8 mouse cellular contexts compared by ENCODE assay signal in genomic region chr2:154390180-154390964, GRCm38 (mm10). TPM values are rescaled to one million over a fixed set of nuclear protein-coding genes. Genes with fewer than 3 reads are reported as not detected.
A peak's percentile ranks its signal among the peaks of the same experiment; 100 is the strongest.
DNase-seq lines count a peak whose midpoint lies in the region; ATAC-seq and TF ChIP-seq lines count a peak whose summit lies in the region.

No protein-coding gene starts in this region.

- H3ac ChIP-seq in myocyte (ENCODE audit: control insufficient read depth, insufficient read length), result no peak overlapping the region

- H3K4me2 ChIP-seq in hindbrain, embryonic 16.5 days (ENCODE audit: low read length), result no peak overlapping the region
- peak overlapping the region; percentile 52 for H3K4me2 ChIP-seq in heart, embryonic 11.5 days
- peak overlapping the region; percentile 65 for H3K4me2 ChIP-seq in myocyte (ENCODE audit: low read depth)

- H3K36me3 ChIP-seq in hindbrain, embryonic 16.5 days (ENCODE audit: control insufficient read depth, insufficient read depth, low read length), result no peaks in the 10 kb centered on the region
- H3K36me3 ChIP-seq in hindbrain, embryonic 10.5 days, result no peaks in the 10 kb centered on the region
- no peaks in the 10 kb centered on the region for H3K36me3 ChIP-seq in heart, embryonic 11.5 days (ENCODE audit: control insufficient read depth, insufficient read depth, low read length)
- H3K36me3 ChIP-seq in myocyte (ENCODE audit: control insufficient read depth, insufficient read depth), result peaks cover 5% of the 10 kb centered on the region

- ATAC-seq in hindbrain, embryonic 16.5 days, result 0 out of 2 replicates have a peak, but pooled peaks have one; percentile 50
- peak; percentile 88 for ATAC-seq in heart, embryonic 11.5 days (replicated peaks; ENCODE audit: insufficient number of reproducible peaks, low FRiP score, low TSS enrichment)

- H3K4me1 ChIP-seq in hindbrain, embryonic 16.5 days (ENCODE audit: control insufficient read depth, insufficient read depth, low read depth, low read length), result no peaks in the 10 kb centered on the region
- H3K4me1 ChIP-seq in hindbrain, embryonic 10.5 days (replicated peaks), result 0 out of 2 replicates have a peak, but pooled peaks cover 7% of the 10 kb centered on the region
- peaks cover 20% of the 10 kb centered on the region for H3K4me1 ChIP-seq in heart, embryonic 11.5 days (ENCODE audit: control insufficient read depth, insufficient read depth, low read length)

- H3K27me3 ChIP-seq in hindbrain, embryonic 16.5 days (replicated peaks; ENCODE audit: control insufficient read depth, insufficient read depth, low read length), result no peaks in the 10 kb centered on the region
- H3K27me3 ChIP-seq in hindbrain, embryonic 10.5 days (ENCODE audit: insufficient read depth, poor library complexity, severe bottlenecking), result no peaks in the 10 kb centered on the region
- H3K27me3 ChIP-seq in heart, embryonic 11.5 days (ENCODE audit: control insufficient read depth, insufficient read depth, low read length), result no peaks in the 10 kb centered on the region
- H3K27me3 ChIP-seq in myocyte (ENCODE audit: control insufficient read depth, insufficient read depth, insufficient read length), result no peaks in the 10 kb centered on the region

- peak; percentile 12 for TF ChIP-seq POLR2A in myocyte (IDR thresholded peaks at IDR 0.05; ENCODE audit: insufficient read length, low read depth)

- H3K27ac ChIP-seq in hindbrain, embryonic 16.5 days (ENCODE audit: low read depth, low read length), result no peak overlapping the region
- H3K27ac ChIP-seq in hindbrain, embryonic 10.5 days, result no peak overlapping the region
- peak overlapping the region; percentile 97 for H3K27ac ChIP-seq in heart, embryonic 11.5 days (ENCODE audit: low read depth, low read length)

- H3K9me3 ChIP-seq in hindbrain, embryonic 16.5 days (ENCODE audit: control insufficient read depth, low read length), result no peaks in the 10 kb centered on the region
- no peaks in the 10 kb centered on the region for H3K9me3 ChIP-seq in hindbrain, embryonic 10.5 days
- no peaks in the 10 kb centered on the region for H3K9me3 ChIP-seq in heart, embryonic 11.5 days (replicated peaks; ENCODE audit: control insufficient read depth, low read length)

- DNase-seq in hindbrain, embryonic 10.5 days (ENCODE audit: low spot score), result no peak
- DNase-seq in cerebellum, adult 9-11 months, result peak; percentile 56
- DNase-seq in kidney, postnatal 25 days, result peak; percentile 99
- DNase-seq in spleen, adult 12 weeks (ENCODE audit: low spot score), result no peak
- DNase-seq in natural killer cell, adult 2 months (ENCODE audit: low spot score in 2 of 2), result no peak

- no peaks in the 10 kb centered on the region for H3K79me2 ChIP-seq in myocyte (ENCODE audit: control insufficient read depth, insufficient read depth)

- H3K9ac ChIP-seq in hindbrain, embryonic 16.5 days (ENCODE audit: low read depth, low read length), result no peak overlapping the region
- peak overlapping the region; percentile 46; the same call in 1 of the 2 replicates for H3K9ac ChIP-seq in heart, embryonic 11.5 days (ENCODE audit: low read depth, low read length)

- no peak overlapping the region for H3K4me3 ChIP-seq in hindbrain, embryonic 16.5 days (ENCODE audit: low read length)
- H3K4me3 ChIP-seq in hindbrain, embryonic 10.5 days, result no peak overlapping the region
- H3K4me3 ChIP-seq in heart, embryonic 11.5 days (ENCODE audit: low read depth, low read length), result no peak overlapping the region
- H3K4me3 ChIP-seq in myocyte, result no peak overlapping the region

- 77% methylated on average over 11 of the region's 11 CpGs for WGBS in hindbrain, embryonic 16.5 days
- WGBS in hindbrain, embryonic 10.5 days, result 90% methylated on average over 11 of the region's 11 CpGs
- 40% methylated on average over 11 of the region's 11 CpGs for WGBS in heart, embryonic 11.5 days (ENCODE audit: insufficient replicate concordance)

TF ChIP-seq in myocyte, 11 proteins besides CTCF, POLR2A, EP300 and RAD21:
- peak; percentile 3 for TF ChIP-seq MAX (IDR thresholded peaks at IDR 0.05; ENCODE audit: low read depth)
- TF ChIP-seq TCF3 (IDR thresholded peaks at IDR 0.05; ENCODE audit: insufficient read length, low read depth), result no peak
- peak; percentile 86 for TF ChIP-seq SRF (IDR thresholded peaks at IDR 0.05; ENCODE audit: control insufficient read depth, insufficient read length, low read depth)
- peak; percentile 38 for TF ChIP-seq POLR2AphosphoS2 (IDR thresholded peaks at IDR 0.05; ENCODE audit: insufficient read length, low read depth)
- no peak for TF ChIP-seq USF1 (IDR thresholded peaks at IDR 0.05; ENCODE audit: low read depth)

RNA-seq across cellular contexts. Expression of gene Snta1, which starts 17.5 kb away (rescaled TPM):
- polyA plus RNA-seq in hindbrain, embryonic 16.5 days (2015; fragmentation: Nextera tagmentation; extraction: Ambion mirVana), result 14.0 and 15.1 TPM in 2 replicates
- 5.3 and 7.9 TPM in 2 replicates for polyA plus RNA-seq in hindbrain, embryonic 10.5 days (2016; fragmentation: Nextera tagmentation; extraction: Ambion mirVana)
- 14.6 and 22.2 TPM in 2 replicates for polyA plus RNA-seq in heart, embryonic 11.5 days (2014; fragmentation: Nextera tagmentation; extraction: Ambion mirVana)
- 61.7 TPM for polyA plus RNA-seq in myocyte (2012; fragmentation: generic; extraction: Trizol)

RNA-seq across cellular contexts. Expression of gene Cdk5rap1, which starts 17.6 kb away (rescaled TPM):
- polyA plus RNA-seq in hindbrain, embryonic 16.5 days (2015; fragmentation: Nextera tagmentation; extraction: Ambion mirVana), result 13.4 and 15.9 TPM in 2 replicates
- polyA plus RNA-seq in hindbrain, embryonic 10.5 days (2016; fragmentation: Nextera tagmentation; extraction: Ambion mirVana), result 13.9 and 16.0 TPM in 2 replicates
- 14.1 and 18.3 TPM in 2 replicates for polyA plus RNA-seq in heart, embryonic 11.5 days (2014; fragmentation: Nextera tagmentation; extraction: Ambion mirVana)
- polyA plus RNA-seq in myocyte (2012; fragmentation: generic; extraction: Trizol), result 14.7 TPM

RNA-seq across cellular contexts. Expression of gene Cbfa2t2, which starts 45.9 kb away (rescaled TPM):
- 39.8 and 50.9 TPM in 2 replicates for polyA plus RNA-seq in hindbrain, embryonic 16.5 days (2015; fragmentation: Nextera tagmentation; extraction: Ambion mirVana)
- polyA plus RNA-seq in hindbrain, embryonic 10.5 days (2016; fragmentation: Nextera tagmentation; extraction: Ambion mirVana), result 79.1 and 84.9 TPM in 2 replicates
- 31.2 and 34.0 TPM in 2 replicates for polyA plus RNA-seq in heart, embryonic 11.5 days (2014; fragmentation: Nextera tagmentation; extraction: Ambion mirVana)
- polyA plus RNA-seq in myocyte (2012; fragmentation: generic; extraction: Trizol), result 7.5 TPM

Comparison
In these comparisons a context has a peak if more than half of its experiments do, and no peak if none do; other contexts are left out.
1. DNase-seq: peak in cerebellum, adult 9-11 months (single experiment) and kidney, postnatal 25 days (2 of 2); none in hindbrain, embryonic 10.5 days (single experiment), spleen, adult 12 weeks (single experiment) and natural killer cell, adult 2 months (0 of 2).